Mouse (Mus musculus) heart, adult 18-20 months (tissue): ENCODE measurements at regions not wholly inside any gene's neighbourhood (a gene's known extent, or its start where the extent isn't known, plus 50 kb on each side); places are given as distances from the start of the nearest gene placed in this dataset.

ENCODE experiments used
- DNase-seq, 2 experiments: peaks; one replicate each; pipeline ENCODE4 v3.0.0; 2021 to 2022; ENCODE audit warnings: mixed read lengths in 1 of 2

- no peak for DNase-seq
Measured at GRCm38 (mm10) chr3:34522054-34522684, 128.0 kb upstream of the Sox2 start.

GRCm38 (mm10) chr3:34521357-34522053 is 128.7 kb upstream of the Sox2 start:
- no peak for DNase-seq

GRCm38 (mm10) chr3:34512503-34513145 is 137.6 kb upstream of the Sox2 start:
- no peak for DNase-seq

GRCm38 (mm10) chr3:34510723-34511122 is 139.5 kb upstream of the Sox2 start:
- no peak for DNase-seq

GRCm38 (mm10) chr3:34509160-34509559 is 141.0 kb upstream of the Sox2 start:
- no peak for DNase-seq

GRCm38 (mm10) chr3:34504573-34504894 is 145.7 kb upstream of the Sox2 start:
- no peak for DNase-seq

- DNase-seq, result no peak
Measured at GRCm38 (mm10) chr3:34503874-34504572, 146.2 kb upstream of the Sox2 start.

GRCm38 (mm10) chr3:34496839-34497238 is 153.4 kb upstream of the Sox2 start:
- no peak for DNase-seq

GRCm38 (mm10) chr3:34495615-34496014 is 154.6 kb upstream of the Sox2 start:
- DNase-seq, result no peak

- DNase-seq, result no peak
Measured at GRCm38 (mm10) chr3:34493921-34494320, 156.3 kb upstream of the Sox2 start.

GRCm38 (mm10) chr3:34489008-34489407 is 161.2 kb upstream of the Sox2 start:
- no peak for DNase-seq

- DNase-seq, result no peak
Measured at GRCm38 (mm10) chr3:34486441-34487050, 163.7 kb upstream of the Sox2 start.

GRCm38 (mm10) chr3:34485345-34486223 is 164.6 kb upstream of the Sox2 start:
- no peak for DNase-seq

- DNase-seq, result no peak
Measured at GRCm38 (mm10) chr3:34483934-34484333, 166.3 kb upstream of the Sox2 start.

- DNase-seq, result no peak
Measured at GRCm38 (mm10) chr3:34481821-34482713, 168.1 kb upstream of the Sox2 start.

- DNase-seq, result no peak
Measured at GRCm38 (mm10) chr3:34481314-34481713, 168.9 kb upstream of the Sox2 start.

GRCm38 (mm10) chr3:34474126-34474525 is 176.1 kb upstream of the Sox2 start:
- no peak for DNase-seq

- no peak for DNase-seq
Measured at GRCm38 (mm10) chr3:34470721-34471120, 179.5 kb upstream of the Sox2 start.

GRCm38 (mm10) chr3:34469946-34470345 is 180.3 kb upstream of the Sox2 start:
- no peak for DNase-seq

GRCm38 (mm10) chr3:34466312-34466711 is 183.9 kb upstream of the Sox2 start:
- DNase-seq, result no peak
